Mouse (Mus musculus) cerebellum, postnatal 36 days (tissue): ENCODE measurements around the gene Olfr1178.

Source experiments
- DNase-seq, 2 experiments: peaks; one replicate each; pipeline ENCODE4 v3.0.0; 2021 to 2022; ENCODE audit warnings: mixed read lengths in 2 of 2

Gene Olfr1178

DNA sequence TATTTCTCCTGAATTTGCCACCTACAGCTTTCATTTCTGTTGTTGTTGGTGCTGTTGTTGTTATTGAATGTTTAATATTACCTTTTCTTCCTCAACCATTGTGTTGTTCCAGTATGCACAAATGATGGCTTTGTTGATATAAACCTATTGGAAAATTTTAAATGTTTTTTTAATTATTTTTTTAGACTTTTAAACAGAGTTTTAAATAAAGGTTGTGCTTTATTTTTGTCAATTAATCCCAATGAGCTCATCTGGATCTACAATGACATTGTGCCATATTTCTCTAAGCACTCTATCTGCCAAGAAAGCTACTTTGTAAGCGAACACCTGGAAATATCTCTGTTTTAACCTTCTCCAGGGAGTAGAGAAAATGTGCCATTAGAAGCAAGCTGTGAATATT, at the start of gene Olfr1178:
Olfr1178 (plus strand) TSS at position 301 of the 400 bp plus-strand sequence.
- DNase-seq = no peak

DNA sequence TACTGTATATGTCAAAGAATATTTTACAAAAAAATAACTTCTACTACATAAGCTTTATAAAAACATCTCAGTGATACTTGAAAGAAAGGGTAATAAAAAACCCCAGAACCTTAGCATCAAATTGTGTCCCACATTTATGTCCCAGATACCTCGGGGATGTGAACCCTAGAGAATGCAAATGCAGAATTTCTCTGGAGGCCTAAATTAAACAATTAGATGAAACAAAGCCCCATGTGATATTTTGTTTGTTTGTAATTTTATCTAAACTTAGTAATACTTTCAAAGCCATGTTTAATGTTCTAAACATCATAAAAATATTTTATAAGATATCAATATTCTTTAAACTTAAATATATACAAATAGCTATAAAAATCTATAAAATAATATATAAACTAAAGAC, 40.5 kb upstream of the Olfr1178 start, which contains the start of gene Olfr1177-ps:
Olfr1177-ps (minus strand) TSS at position 101 of the 400 bp plus-strand sequence.
- no peak for DNase-seq

DNA sequence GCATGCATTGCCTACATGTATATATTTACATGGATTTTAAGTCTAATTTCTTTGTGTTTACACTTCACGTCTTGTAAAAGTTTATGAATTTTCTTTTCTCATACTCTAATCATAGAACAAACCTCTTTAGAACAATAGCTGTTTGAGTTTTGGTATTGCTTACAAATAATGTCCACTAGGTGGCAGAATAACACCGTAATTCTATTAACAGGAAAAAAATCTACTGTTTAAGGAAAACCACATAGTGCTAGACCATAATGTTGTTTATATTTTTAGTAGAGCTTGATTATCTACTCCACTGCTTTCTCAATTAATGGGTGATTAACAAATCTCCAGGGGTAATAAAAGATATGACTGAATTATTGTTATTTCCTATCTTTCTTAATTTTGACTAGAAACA, 30.6 kb upstream of the Olfr1178 start:
- no peak for DNase-seq

DNA sequence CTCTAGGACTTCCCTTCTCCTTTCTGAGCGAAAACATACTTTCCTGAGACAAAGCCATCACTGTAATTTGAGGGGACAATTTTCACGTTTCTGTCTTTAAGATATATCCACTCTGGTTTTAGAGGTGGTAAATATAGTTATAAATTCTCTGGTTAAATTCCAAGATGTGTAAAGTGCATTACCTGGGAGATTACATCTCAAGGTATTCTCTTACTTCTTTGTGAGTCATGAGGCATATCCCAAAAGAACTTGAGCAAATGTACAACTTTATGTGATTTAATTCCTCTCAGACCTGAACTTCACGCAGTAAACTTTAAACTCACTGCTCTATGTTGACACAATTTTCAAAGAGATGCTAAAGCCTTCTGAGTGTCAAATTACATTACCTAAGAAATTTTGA, 19.5 kb downstream of the Olfr1178 start, which contains the start of gene Olfr1179:
Olfr1179 (minus strand) TSS at position 101 of the 400 bp plus-strand sequence.
- no peak for DNase-seq

DNA sequence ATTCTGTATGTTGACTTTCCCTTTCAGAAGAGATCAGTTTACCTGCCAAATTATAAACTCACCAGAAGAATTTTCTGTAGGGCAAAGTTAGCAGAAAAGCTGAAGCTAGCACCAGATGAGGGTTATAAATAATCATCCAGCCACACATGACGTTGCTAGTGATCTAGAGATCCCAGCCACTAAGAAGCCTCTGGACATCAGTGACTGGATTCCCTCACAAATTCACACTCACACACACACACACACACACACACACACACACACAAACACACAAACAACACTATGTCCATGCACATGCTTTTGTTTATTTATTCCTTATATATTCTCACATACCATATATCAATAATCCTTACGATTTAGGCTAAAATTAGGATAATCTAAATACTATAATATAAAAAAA, 32.2 kb downstream of the Olfr1178 start, which contains the start of gene Olfr1180:
Olfr1180 (minus strand) TSS at position 101 of the 400 bp plus-strand sequence.
- DNase-seq = no peak

DNA sequence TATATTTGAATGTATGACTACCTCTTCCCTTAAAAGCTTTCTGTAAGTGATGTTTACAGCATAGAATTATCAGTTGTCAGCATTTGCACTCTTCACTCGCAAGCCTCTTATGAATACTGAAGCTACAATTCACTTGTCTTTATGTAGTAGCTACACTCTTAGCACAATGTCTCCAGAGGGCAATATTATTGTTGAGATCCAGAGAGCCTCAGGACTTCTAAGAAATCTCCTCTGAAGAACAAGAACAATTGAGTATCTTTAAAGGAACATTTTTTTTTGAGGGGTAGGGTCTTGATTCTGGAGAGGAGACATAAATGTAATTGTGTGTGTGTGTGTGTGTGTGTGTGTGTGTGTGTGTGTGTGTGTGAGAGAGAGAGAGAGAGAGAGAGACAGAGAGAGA, 39.2 kb downstream of the Olfr1178 start, which contains the start of gene Olfr1181:
Olfr1181 (minus strand) TSS at position 101 of the 400 bp plus-strand sequence.
- no peak for DNase-seq

DNA sequence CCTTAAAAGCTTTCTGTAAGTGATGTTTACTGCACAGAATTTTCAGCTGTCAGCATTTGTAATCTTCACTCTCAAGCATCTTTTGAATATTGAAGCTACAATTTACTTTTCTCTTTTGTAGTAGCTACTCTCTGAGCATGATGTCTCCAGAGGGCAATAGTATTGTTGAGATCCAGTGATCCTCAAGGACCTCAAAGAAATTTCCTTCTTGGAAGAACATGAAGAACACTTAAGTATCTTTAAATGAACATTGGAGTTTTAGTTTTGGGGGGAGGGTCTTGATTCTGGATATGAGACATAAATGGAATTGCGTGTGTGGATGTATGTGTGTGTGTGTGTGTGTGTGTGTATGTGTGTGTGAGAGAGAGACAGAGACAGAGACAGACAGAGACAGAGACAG, 62.2 kb downstream of the Olfr1178 start, which contains the start of gene Gm13757:
Gm13757 (minus strand) TSS at position 101 of the 400 bp plus-strand sequence.
- no peak for DNase-seq
